Mouse (Mus musculus) cerebellum, adult 2 months (tissue): ENCODE data around the gene Gm49450.

Experiments used
- CTCF ChIP-seq: fragments of 200-500 bp; IDR thresholded peaks from 2 replicates; pipeline ENCODE4 v1.5.1; 2011; ENCODE audit warnings: low read depth, mild to moderate bottlenecking, control low read depth, low read length, moderate library complexity, borderline replicate concordance; ENCODE audit not compliant: insufficient read depth
- POLR2A ChIP-seq: fragments of 200-500 bp; IDR thresholded peaks from 2 replicates; pipeline ENCODE4 v1.6.1; 2011; ENCODE audit warnings: low read length, control low read depth, borderline replicate concordance; ENCODE audit not compliant: insufficient read depth

GRCm38 (mm10) chr15:98928598-98929240, 24.6 kb downstream of the Gm49450 start:
- TF ChIP-seq CTCF (peak; percentile 90), POLR2A (no peak)
